Mouse (Mus musculus): ENCODE results near the gene Gtf3a.

DNA sequence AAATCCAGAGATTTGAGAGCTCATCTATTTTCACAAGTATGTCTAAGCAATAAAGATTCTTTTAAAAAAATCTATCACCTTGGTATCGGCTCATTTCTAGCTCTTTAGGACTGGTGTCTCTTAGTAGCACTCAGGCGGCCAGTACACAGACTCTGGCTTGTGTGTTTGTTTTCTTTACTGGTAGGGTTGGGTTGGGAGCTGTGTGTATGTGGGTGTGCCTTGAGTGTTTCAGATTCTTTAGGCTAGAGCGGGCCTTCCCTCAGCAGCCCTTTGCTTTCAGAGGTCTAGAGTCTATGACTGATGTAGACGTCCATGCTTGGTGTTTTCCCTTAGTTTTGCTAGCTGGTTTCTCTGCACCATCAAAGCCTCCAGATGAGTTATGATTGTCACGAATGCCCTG lies 24.9 kb upstream of the Gtf3a start:
- no peak for TF ChIP-seq CTCF (IDR thresholded peaks at IDR 0.05; ENCODE audit: extremely low read depth, insufficient read depth, low read length)
- no peak for TF ChIP-seq POLR2A (IDR thresholded peaks at IDR 0.05; ENCODE audit: extremely low read depth, insufficient read depth, low read length)

All from cortical plate, adult 2 months (tissue).